ENCODE assay signal across 8 mouse cellular contexts in genomic region chr17:34234926-34235325, GRCm38 (mm10). TPM values are rescaled to one million over a fixed set of nuclear protein-coding genes. Genes with fewer than 3 reads are reported as not detected.
A peak's percentile ranks its signal among the peaks of the same experiment; 100 is the strongest.
DNase-seq lines count a peak whose midpoint lies in the region; ATAC-seq and TF ChIP-seq lines count a peak whose summit lies in the region.

No protein-coding gene starts in this region.

- H3K4me1 ChIP-seq in lung, embryonic 14.5 days (ENCODE audit: insufficient read depth): no peaks in the 10 kb centered on the region

- DNase-seq in CD4-positive, CD25-positive, alpha-beta regulatory T cell, adult 2 months (ENCODE audit: low read depth, low spot score): peak; percentile 97
- DNase-seq in adrenal gland, adult 18-20 months (ENCODE audit: low spot score in 2 of 2): peak; percentile 74 to 79
- DNase-seq in embryo, embryonic 9.5 days (ENCODE audit: extremely low spot score): peak; percentile 17
- DNase-seq in heart, postnatal 14 days: peak; percentile 83 to 88
- peak; percentile 83 for DNase-seq in layer of hippocampus, adult 11-12 months (ENCODE audit: low spot score)
- DNase-seq in lung, embryonic 14.5 days: peak; percentile 75
- peak; percentile 84 for DNase-seq in retina, embryonic 14.5 days (ENCODE audit: low spot score)
- DNase-seq in thymus, postnatal 36 days: peak; percentile 88 to 89

- no peak overlapping the region for H3K4me3 ChIP-seq in lung, embryonic 14.5 days (ENCODE audit: low read depth, low read length)

- H3K4me2 ChIP-seq in lung, embryonic 14.5 days: no peak overlapping the region

- peak; percentile 58; the same call in 1 of the 2 replicates for ATAC-seq in lung, embryonic 14.5 days (ENCODE audit: insufficient read depth)

- no peaks in the 10 kb centered on the region for H3K27me3 ChIP-seq in lung, embryonic 14.5 days (ENCODE audit: insufficient read depth, low read length)

- no peak overlapping the region for H3K9ac ChIP-seq in lung, embryonic 14.5 days

- H3K36me3 ChIP-seq in lung, embryonic 14.5 days (ENCODE audit: insufficient read depth): no peaks in the 10 kb centered on the region

- TF ChIP-seq CTCF in lung, embryonic 14.5 days (IDR thresholded peaks at IDR 0.05; ENCODE audit: low read depth): peak; percentile 80

- intact Hi-C loops in heart, postnatal 14 days (cut with DNase I): loop anchor here (1.0 to 10.0 kb wide), 3 partner anchors 33 to 130 kb away; partner anchors contain the start of gene Tap2

- no peaks in the 10 kb centered on the region for H3K9me3 ChIP-seq in lung, embryonic 14.5 days (ENCODE audit: low read depth, low read length)

- 38% methylated on average over 9 of the region's 9 CpGs for WGBS in lung, embryonic 14.5 days

- no peak overlapping the region for H3K27ac ChIP-seq in lung, embryonic 14.5 days (ENCODE audit: low read depth)

RNA-seq across cellular contexts. Expression of gene H2-Ob, which starts 3.8 kb away (rescaled TPM):
- under 1 TPM; 0.40 to 0.99 TPM for total RNA-seq in adrenal gland, adult 18-20 months (2021)
- under 1 TPM; 0.88 TPM for total RNA-seq in heart, postnatal 14 days (2021)
- polyA plus RNA-seq in lung, embryonic 14.5 days (2014; fragmentation: Nextera tagmentation; extraction: Ambion mirVana): not detected in 2 replicates

RNA-seq across cellular contexts. Expression of gene H2-Ab1, which starts 22.6 kb away (rescaled TPM):
- 100 to 1,000 TPM in 1 of 2 experiments, 10 to 100 TPM in 1; 90.9 to 173 TPM for total RNA-seq in adrenal gland, adult 18-20 months (2021)
- 10 to 100 TPM in 1 of 2 experiments, 1 to 10 TPM in 1; 6.6 to 12.7 TPM for total RNA-seq in heart, postnatal 14 days (2021)
- 2.6 and 2.8 TPM in 2 replicates for polyA plus RNA-seq in lung, embryonic 14.5 days (2014; fragmentation: Nextera tagmentation; extraction: Ambion mirVana)

RNA-seq across cellular contexts. Expression of gene Tap2, which starts 31.6 kb away (rescaled TPM):
- total RNA-seq in adrenal gland, adult 18-20 months (2021): 10 to 100 TPM; 51.6 to 60.9 TPM
- 10 to 100 TPM; 18.9 to 20.7 TPM for total RNA-seq in heart, postnatal 14 days (2021)
- 3.0 and 3.7 TPM in 2 replicates for polyA plus RNA-seq in lung, embryonic 14.5 days (2014; fragmentation: Nextera tagmentation; extraction: Ambion mirVana)

RNA-seq across cellular contexts. Expression of gene Psmb8, which starts 37.4 kb away (rescaled TPM):
- total RNA-seq in adrenal gland, adult 18-20 months (2021): 10 to 100 TPM; 36.2 to 74.2 TPM
- 10 to 100 TPM in 1 of 2 experiments, 1 to 10 TPM in 1; 8.9 to 13.0 TPM for total RNA-seq in heart, postnatal 14 days (2021)
- 7.9 and 8.9 TPM in 2 replicates for polyA plus RNA-seq in lung, embryonic 14.5 days (2014; fragmentation: Nextera tagmentation; extraction: Ambion mirVana)

RNA-seq across cellular contexts. Expression of gene Psmb9, which starts 47.4 kb away (rescaled TPM):
- 10 to 100 TPM; 15.2 to 31.6 TPM for total RNA-seq in adrenal gland, adult 18-20 months (2021)
- total RNA-seq in heart, postnatal 14 days (2021): 1 to 10 TPM; 6.5 to 7.2 TPM
- polyA plus RNA-seq in lung, embryonic 14.5 days (2014; fragmentation: Nextera tagmentation; extraction: Ambion mirVana): 3.4 and 4.5 TPM in 2 replicates

Comparison
In these comparisons a context has a peak if more than half of its experiments do, and no peak if none do; other contexts are left out.
1. DNase-seq: peak in every context shown above with its lines; median percentile 97 in CD4-positive, CD25-positive, alpha-beta regulatory T cell, adult 2 months; 88 in thymus, postnatal 36 days; 86 in heart, postnatal 14 days; 84 in retina, embryonic 14.5 days; 83 in layer of hippocampus, adult 11-12 months; 76 in adrenal gland, adult 18-20 months; 75 in lung, embryonic 14.5 days; 17 in embryo, embryonic 9.5 days.
2. RNA of gene H2-Ab1, which starts 22.6 kb away (total RNA-seq): 90.9 to 173 TPM in adrenal gland, adult 18-20 months; 6.6 to 12.7 TPM in heart, postnatal 14 days; every median in the first group is over 4 times any median in the second.